Mouse (Mus musculus) myocyte (in vitro differentiated cells): ENCODE data around the gene Mettl13. TPM values are rescaled to one million over a fixed set of nuclear protein-coding genes. Genes with fewer than 3 reads are reported as not detected.

Experiments
- H3K27me3 ChIP-seq: one replicate; pipeline ENCODE4 v1.6.1; 2011; ENCODE audit not compliant: control insufficient read depth, insufficient read depth, insufficient read length
- H3K36me3 ChIP-seq: one replicate; pipeline ENCODE4 v1.6.1; 2011; ENCODE audit not compliant: control insufficient read depth, insufficient read depth
- H3K4me2 ChIP-seq: one replicate; pipeline ENCODE4 v1.6.1; 2011; ENCODE audit warnings: low read depth, control low read depth
- H3K4me3 ChIP-seq: one replicate; pipeline ENCODE4 v1.5.1; 2011; ENCODE audit warnings: mild to moderate bottlenecking, control low read depth, moderate library complexity
- H3K79me2 ChIP-seq: one replicate; pipeline ENCODE4 v1.6.1; 2011; ENCODE audit not compliant: control insufficient read depth, insufficient read depth
- H3ac ChIP-seq: one replicate; pipeline ENCODE4 v1.6.1; 2011; ENCODE audit not compliant: control insufficient read depth, insufficient read length
- CEBPB ChIP-seq: IDR thresholded peaks from 2 replicates; pipeline ENCODE4 v1.6.1; 2011; ENCODE audit warnings: mild to moderate bottlenecking, moderate library complexity; ENCODE audit not compliant: poor library complexity, insufficient read depth, severe bottlenecking
- E2F4 ChIP-seq: IDR thresholded peaks from one replicate; pipeline ENCODE4 v1.6.1; 2011; ENCODE audit warnings: mild to moderate bottlenecking, control low read depth, moderate library complexity; ENCODE audit not compliant: insufficient read depth
- MAX ChIP-seq: IDR thresholded peaks from one replicate; pipeline ENCODE4 v1.6.1; 2011; ENCODE audit warnings: low read depth, mild to moderate bottlenecking, control low read depth
- MYOD1 ChIP-seq, 3 experiments: IDR thresholded peaks; one replicate each; pipeline ENCODE4 v1.6.1; 2011; ENCODE audit warnings: control low read depth in 2 of 3, low read depth in 2 of 3, mild to moderate bottlenecking in 2 of 3, moderate library complexity in 1 of 3; ENCODE audit not compliant: insufficient read length in 2 of 3, control insufficient read depth in 1 of 3
- MYOG ChIP-seq, 3 experiments: IDR thresholded peaks; one replicate each; pipeline ENCODE4 v1.6.1; 2011; ENCODE audit warnings: control low read depth in 2 of 3, low read depth in 2 of 3, mild to moderate bottlenecking in 2 of 3; ENCODE audit not compliant: insufficient read length in 2 of 3, control insufficient read depth in 1 of 3, insufficient read depth in 1 of 3
- POLR2A ChIP-seq: IDR thresholded peaks from one replicate; pipeline ENCODE4 v1.6.1; 2011; ENCODE audit warnings: low read depth, mild to moderate bottlenecking, control low read depth, moderate library complexity; ENCODE audit not compliant: insufficient read length
- POLR2AphosphoS2 ChIP-seq: IDR thresholded peaks from one replicate; pipeline ENCODE4 v1.6.1; 2011; ENCODE audit warnings: low read depth, control low read depth; ENCODE audit not compliant: insufficient read length
- REST ChIP-seq: IDR thresholded peaks from one replicate; pipeline ENCODE4 v1.6.1; 2011; ENCODE audit warnings: mild to moderate bottlenecking, control low read depth, moderate library complexity; ENCODE audit not compliant: insufficient read depth, insufficient read length
- SRF ChIP-seq: IDR thresholded peaks from one replicate; pipeline ENCODE4 v1.6.1; 2011; ENCODE audit warnings: low read depth; ENCODE audit not compliant: control insufficient read depth, insufficient read length
- TCF12 ChIP-seq: IDR thresholded peaks from one replicate; pipeline ENCODE4 v1.6.1; 2011; ENCODE audit warnings: mild to moderate bottlenecking, control low read depth; ENCODE audit not compliant: poor library complexity, insufficient read depth, severe bottlenecking
- TCF3 ChIP-seq: IDR thresholded peaks from one replicate; pipeline ENCODE4 v1.6.1; 2011; ENCODE audit warnings: low read depth, control low read depth; ENCODE audit not compliant: insufficient read length
- USF1 ChIP-seq: IDR thresholded peaks from one replicate; pipeline ENCODE4 v1.6.1; 2011; ENCODE audit warnings: low read depth, mild to moderate bottlenecking, control low read depth, moderate library complexity
- polyA plus RNA-seq: library from polyadenylated mRNA; unstranded; fragments of >200 nt; fragmentation: generic; extraction: Trizol; gene quantifications from one replicate; pipeline ENCODE4 v1.2.1, GENCODE M21; 2012; ENCODE audit warnings: missing spikeins

Mettl13 gene
- polyA plus RNA-seq, 1 experiment, result 12.3 TPM

- H3K4me3 ChIP-seq, result no peak overlapping the region
- H3K36me3 ChIP-seq, result no peaks in the 10 kb centered on the region
- no peak overlapping the region for H3ac ChIP-seq
- H3K79me2 ChIP-seq, result no peaks in the 10 kb centered on the region
- no peak for TF ChIP-seq TCF3
- peak; percentile 89 for TF ChIP-seq REST
- no peak for TF ChIP-seq MYOG (IDR thresholded peaks at IDR 0.05; ENCODE audit: control insufficient read depth in 1 of 3, insufficient read depth in 1 of 3, insufficient read length in 2 of 3, low read depth in 2 of 3)
- no peak for TF ChIP-seq MYOD1 (IDR thresholded peaks at IDR 0.05; ENCODE audit: control insufficient read depth in 1 of 3, insufficient read length in 2 of 3, low read depth in 2 of 3)
- TF ChIP-seq CEBPB, result no peak
- TF ChIP-seq SRF, result no peak
- no peak for TF ChIP-seq MAX
- no peaks in the 10 kb centered on the region for H3K27me3 ChIP-seq
- peak overlapping the region; percentile 89 for H3K4me2 ChIP-seq
Measured at GRCm38 (mm10) chr1:162508211-162509005, 39.9 kb downstream of the Mettl13 start.

- Histone ChIP-seq H3ac (no peak overlapping the region), H3K4me3 (no peak overlapping the region), H3K27me3 (no peaks in the 10 kb centered on the region), H3K36me3 (no peaks in the 10 kb centered on the region), H3K4me2 (no peak overlapping the region), H3K79me2 (no peaks in the 10 kb centered on the region)
- no peak for TF ChIP-seq SRF
- peak; percentile 44 for TF ChIP-seq USF1
Measured at GRCm38 (mm10) chr1:162506516-162506915, 41.8 kb downstream of the Mettl13 start.

DNA sequence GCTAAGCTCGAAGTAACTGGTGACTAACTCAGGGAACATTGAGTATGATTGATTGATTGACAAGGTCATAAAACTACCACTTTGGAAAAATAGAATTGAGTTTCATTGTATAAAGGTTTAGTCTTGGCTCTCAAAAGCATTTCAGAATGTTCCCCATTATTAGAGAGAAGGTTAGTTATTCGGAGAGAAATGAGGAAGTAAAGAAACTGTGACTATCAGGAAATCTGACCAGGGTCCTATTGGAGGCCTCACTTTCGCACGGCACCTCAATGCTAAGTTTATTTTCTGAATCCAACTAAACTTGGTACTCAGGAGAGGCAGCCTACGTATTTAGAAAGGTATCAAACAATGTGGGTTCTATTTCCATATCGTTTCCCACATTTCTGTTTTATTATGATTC lies 42.7 kb downstream of the Mettl13 start:
- no peak overlapping the region for H3K4me2 ChIP-seq
- no peaks in the 10 kb centered on the region for H3K27me3 ChIP-seq
- no peak overlapping the region for H3ac ChIP-seq
- no peak overlapping the region for H3K4me3 ChIP-seq
- no peaks in the 10 kb centered on the region for H3K79me2 ChIP-seq
- no peaks in the 10 kb centered on the region for H3K36me3 ChIP-seq
- TF ChIP-seq POLR2AphosphoS2 (no peak), MYOD1 (IDR thresholded peaks at IDR 0.05; ENCODE audit: control insufficient read depth in 1 of 3, insufficient read length in 2 of 3, low read depth in 2 of 3) (no peak), USF1 (no peak), MAX (no peak), POLR2A (no peak), E2F4 (no peak), TCF12 (no peak), SRF (no peak), TCF3 (no peak), CEBPB (no peak), MYOG (IDR thresholded peaks at IDR 0.05; ENCODE audit: control insufficient read depth in 1 of 3, insufficient read depth in 1 of 3, insufficient read length in 2 of 3, low read depth in 2 of 3) (no peak), REST (no peak)

Other genes starting within 250 kb of the Mettl13 start
- gene Dnm3, start 70.5 kb downstream of the Mettl13 start, polyA plus RNA-seq, result 3.0 TPM
- gene Vamp4, start 22.0 kb upstream of the Mettl13 start, polyA plus RNA-seq, result 14.6 TPM
- not detected for gene Myoc, start 90.6 kb upstream of the Mettl13 start, polyA plus RNA-seq
- not detected for gene Myocos, start 109.7 kb upstream of the Mettl13 start, polyA plus RNA-seq
- 24.1 TPM for gene Prrc2c, start 192.0 kb upstream of the Mettl13 start, polyA plus RNA-seq